Mouse (Mus musculus) cerebellum, adult (tissue): ENCODE measurements around the gene Arfgap3.
"Not testable (repeated sequence)": the region's sequence is repeated elsewhere in the genome, so short reads cannot be mapped to it uniquely, and the experiment has no call there.

Source experiments
- ATAC-seq: cut with Nextera tagmentation; 2 replicates; pipeline ENCODE4 v1.9.2; 2017; ENCODE audit warnings: mild to moderate bottlenecking, moderate library complexity, mixed read lengths; ENCODE audit not compliant: insufficient number of reproducible peaks, low FRiP score, low TSS enrichment

The Arfgap3 gene

GRCm38 (mm10) chr15:83348747-83349146, 1.3 kb downstream of the Arfgap3 start:
- ATAC-seq, result no peak

- ATAC-seq, result no peak
These were observed 4.0 kb downstream of the Arfgap3 start for GRCm38 (mm10) chr15:83345898-83346529.

- ATAC-seq, result no peak
These were observed 5.1 kb downstream of the Arfgap3 start for GRCm38 (mm10) chr15:83344956-83345355.

GRCm38 (mm10) chr15:83344157-83344556, 5.9 kb downstream of the Arfgap3 start:
- ATAC-seq, result no peak

GRCm38 (mm10) chr15:83338908-83339307, 11.1 kb downstream of the Arfgap3 start:
- no peak for ATAC-seq

DNA sequence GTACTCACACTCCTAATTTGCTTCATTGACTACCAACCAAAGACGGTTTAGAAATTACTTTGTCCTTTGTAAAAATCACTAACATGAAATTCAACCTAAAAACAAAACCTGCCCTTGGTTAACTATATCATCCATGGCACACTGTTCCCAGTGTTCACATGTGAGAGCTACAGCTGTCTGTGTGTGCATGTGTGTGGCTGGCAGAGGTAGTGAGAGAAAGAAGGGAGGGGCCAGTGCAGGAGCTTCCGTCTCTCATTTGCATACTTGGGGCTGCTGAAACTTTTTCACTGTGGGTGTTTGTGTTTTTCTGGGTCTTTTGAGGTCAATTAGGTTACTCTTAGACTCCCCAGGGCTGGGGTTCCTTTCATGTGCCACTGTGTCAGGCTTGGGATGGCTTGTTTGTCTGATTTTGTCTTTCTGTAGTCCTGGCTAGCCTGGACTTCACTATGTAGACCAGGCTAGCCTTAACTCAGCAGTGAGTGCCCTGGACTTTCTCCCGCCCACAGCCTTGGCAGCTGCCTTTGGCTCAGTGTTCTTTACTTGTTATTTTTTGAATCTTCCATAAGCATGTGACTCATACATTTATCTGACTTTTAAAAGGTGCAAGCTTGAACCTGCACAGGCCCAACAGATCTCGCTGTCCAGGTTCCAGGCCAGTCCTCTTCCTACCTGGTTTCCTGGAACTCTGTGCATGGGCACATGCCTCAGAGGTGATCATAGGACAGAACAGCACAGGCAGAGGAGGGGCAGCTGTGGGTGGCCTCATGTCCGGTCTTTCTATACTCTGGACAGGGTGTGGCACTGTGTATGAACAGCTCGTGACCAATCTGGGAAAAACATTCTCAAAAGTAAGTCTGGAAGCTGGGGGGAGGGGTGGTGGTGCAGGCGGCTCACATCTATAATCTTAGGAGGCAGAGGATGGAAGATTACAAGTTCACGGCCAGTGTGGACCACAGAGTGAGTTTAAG, 11.9 kb downstream of the Arfgap3 start:
- ATAC-seq, result no peak

DNA sequence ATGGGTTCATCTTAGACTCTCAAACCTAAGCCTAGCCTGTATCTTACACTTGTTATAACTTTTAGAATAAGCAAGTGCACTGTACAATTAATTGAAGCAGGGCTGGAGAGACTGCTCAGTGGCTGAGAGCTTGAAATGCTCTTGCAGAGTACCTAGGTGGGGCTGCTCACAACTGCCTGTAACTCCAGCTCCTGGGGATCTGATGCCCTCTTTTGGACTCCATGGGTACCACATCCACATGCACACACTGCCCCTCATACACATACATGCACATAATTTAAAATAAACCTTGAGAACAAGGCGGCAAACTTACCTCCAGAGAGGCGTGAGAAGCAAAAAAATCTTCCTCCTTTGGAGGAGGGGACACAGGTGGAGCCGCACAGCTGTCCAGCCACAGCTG, 17.7 kb downstream of the Arfgap3 start:
- no peak for ATAC-seq

GRCm38 (mm10) chr15:83328952-83329351, 21.1 kb downstream of the Arfgap3 start:
- ATAC-seq, result no peak

- no peak for ATAC-seq
These were observed 27.0 kb downstream of the Arfgap3 start for GRCm38 (mm10) chr15:83323071-83323470.

DNA sequence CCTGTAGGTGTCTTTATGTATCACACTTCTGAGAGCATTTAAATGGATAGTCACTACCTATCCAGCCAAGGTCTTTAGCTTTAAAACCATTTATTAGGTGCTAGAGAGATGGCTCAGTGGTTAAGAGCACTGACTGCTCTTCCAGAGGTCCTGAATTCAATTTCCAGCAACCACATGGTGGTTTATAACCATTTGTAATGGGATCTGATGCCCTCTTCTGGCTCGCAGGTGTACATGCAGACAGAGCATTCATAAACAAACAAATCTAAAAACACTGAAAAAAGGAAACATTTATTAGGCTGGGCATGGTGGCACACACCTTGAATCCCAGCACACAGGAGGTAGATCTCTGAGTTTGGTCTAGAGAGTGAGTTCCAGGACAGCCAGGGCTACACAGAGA, 35.1 kb downstream of the Arfgap3 start:
- ATAC-seq, result no peak

GRCm38 (mm10) chr15:83309878-83310277, 40.2 kb downstream of the Arfgap3 start:
- no peak for ATAC-seq

GRCm38 (mm10) chr15:83308708-83309107, 41.3 kb downstream of the Arfgap3 start:
- ATAC-seq, result not testable (repeated sequence)

DNA sequence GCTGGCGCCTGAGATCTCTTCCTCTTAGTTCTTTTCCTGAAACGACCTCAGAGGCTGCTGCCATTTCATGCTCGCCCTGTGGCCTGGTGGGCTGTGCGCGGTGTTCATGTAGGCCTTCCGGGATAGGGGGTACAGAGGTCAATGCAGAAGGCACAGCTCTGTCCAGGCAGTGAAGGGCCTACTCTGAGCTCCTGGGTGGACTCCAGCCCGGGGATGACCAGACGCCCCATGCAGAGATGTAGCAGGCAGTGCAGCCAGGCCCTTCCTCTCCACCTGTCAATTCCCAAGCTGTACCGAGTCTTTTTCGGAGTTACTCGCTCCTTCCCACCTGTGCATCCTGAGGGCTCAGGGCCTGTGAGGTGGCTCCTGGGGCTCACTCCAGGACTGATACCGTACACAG, 43.9 kb downstream of the Arfgap3 start:
- ATAC-seq, result 0 out of 2 replicates have a peak, but pooled peaks have one; percentile 41

DNA sequence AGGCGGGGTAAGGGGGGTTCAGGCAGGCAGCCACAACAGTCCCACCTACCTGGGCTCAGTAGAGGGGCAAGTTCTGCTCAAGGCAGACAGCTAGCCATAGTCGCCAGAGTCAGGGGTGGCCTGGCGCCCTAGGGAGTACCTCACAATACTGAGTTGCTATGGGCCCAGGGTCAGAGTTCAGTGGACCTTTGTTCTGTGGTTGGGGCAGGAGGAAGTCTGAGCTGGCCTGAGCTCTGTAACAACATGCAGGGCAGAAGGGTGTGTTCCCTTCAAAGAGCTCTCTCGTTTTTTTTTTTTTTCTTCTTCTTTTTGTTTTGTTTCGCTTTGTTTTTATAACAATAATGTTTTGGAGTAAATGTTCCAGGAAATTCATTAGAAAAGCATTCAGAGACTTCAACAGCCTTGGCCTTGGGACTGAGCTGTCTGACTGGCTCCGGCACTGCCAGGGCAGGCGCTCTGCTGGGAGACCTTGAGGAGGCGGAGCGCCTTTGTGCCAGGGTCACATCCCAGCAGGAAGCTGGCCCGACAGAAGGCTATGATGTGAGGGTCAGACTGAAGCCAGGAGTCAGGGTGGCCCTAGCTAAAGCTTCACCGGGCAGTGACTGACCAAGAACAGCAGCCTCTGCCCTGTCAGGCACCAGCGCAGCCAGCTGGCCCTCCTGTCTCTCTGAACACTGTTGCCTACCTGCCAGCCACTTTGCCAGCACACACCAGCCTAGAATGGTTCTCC, 44.7 kb downstream of the Arfgap3 start:
- peak; percentile 45; the same call in 1 of the 2 replicates for ATAC-seq

DNA sequence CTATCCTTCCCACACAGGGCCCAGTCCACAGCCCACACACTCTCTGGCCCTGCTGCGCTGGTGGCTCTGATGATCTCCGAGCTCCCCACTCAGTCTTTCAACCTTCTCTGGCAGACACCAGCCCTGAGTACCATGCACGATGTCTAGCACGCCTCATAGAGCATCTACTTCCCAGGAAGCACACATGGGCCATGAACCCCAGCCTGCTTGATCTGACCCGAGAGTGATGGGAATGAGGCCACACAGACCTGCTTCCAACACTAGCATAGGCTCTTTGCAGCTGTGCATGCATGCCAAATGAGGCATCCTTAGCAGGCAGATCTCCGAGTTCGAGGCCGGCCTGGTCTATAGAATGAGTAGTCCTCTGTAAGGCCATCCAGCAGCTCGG, 45.2 kb downstream of the Arfgap3 start:
- ATAC-seq, result no peak

- no peak for ATAC-seq
These were observed 46.2 kb downstream of the Arfgap3 start for GRCm38 (mm10) chr15:83303656-83304484.

- no peak for ATAC-seq
These were observed 50.0 kb downstream of the Arfgap3 start for GRCm38 (mm10) chr15:83299916-83300582.

GRCm38 (mm10) chr15:83299450-83299849, 50.6 kb downstream of the Arfgap3 start:
- ATAC-seq, result no peak

GRCm38 (mm10) chr15:83298810-83299209, 51.2 kb downstream of the Arfgap3 start:
- no peak for ATAC-seq
